Comparison of ENCODE assay signal across 7 mouse cellular contexts in the genomic region with DNA sequence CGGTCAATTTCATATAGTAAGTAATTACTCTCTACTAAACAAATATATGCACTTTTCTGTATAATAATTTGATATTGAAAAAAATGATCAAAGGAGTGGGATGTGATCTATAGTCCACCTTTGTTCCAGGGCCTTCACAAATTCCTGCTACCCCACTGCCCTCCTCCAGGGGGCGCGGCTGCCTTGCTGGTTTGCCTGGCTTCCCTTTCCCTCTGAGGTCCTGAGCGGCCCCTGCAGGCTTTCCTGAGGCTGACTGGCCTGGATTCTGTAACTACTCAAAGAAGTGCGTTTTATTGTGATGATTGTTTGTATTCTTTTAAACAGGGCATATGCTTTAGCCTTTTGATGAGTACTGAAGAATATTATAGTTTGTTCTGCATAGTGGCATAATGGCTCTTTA.
DNase-seq lines count a peak whose midpoint lies in the region; ATAC-seq and TF ChIP-seq lines count a peak whose summit lies in the region.

No protein-coding gene starts in this region.

- no peaks in the 10 kb centered on the region for H3K27me3 ChIP-seq in embryonic facial prominence, embryonic 12.5 days
- H3K27me3 ChIP-seq in hindbrain, embryonic 13.5 days: no peaks in the 10 kb centered on the region
- no peaks in the 10 kb centered on the region for H3K27me3 ChIP-seq in small intestine, adult 2 months (ENCODE audit: control insufficient read depth, insufficient read depth, low read length)

- 0 out of 2 replicates have a peak, but pooled peaks cover 3% of the 10 kb centered on the region for H3K4me1 ChIP-seq in embryonic facial prominence, embryonic 12.5 days
- no peaks in the 10 kb centered on the region for H3K4me1 ChIP-seq in hindbrain, embryonic 13.5 days (replicated peaks)
- H3K4me1 ChIP-seq in small intestine, adult 2 months (ENCODE audit: control insufficient read depth, insufficient read depth, insufficient read length, low read length): no peaks in the 10 kb centered on the region

- no peak overlapping the region for H3K27ac ChIP-seq in embryonic facial prominence, embryonic 12.5 days
- no peak overlapping the region for H3K27ac ChIP-seq in hindbrain, embryonic 13.5 days
- H3K27ac ChIP-seq in small intestine, adult 2 months (ENCODE audit: insufficient read depth, low read depth, low read length): no peak overlapping the region

- DNase-seq in Muller cell, postnatal 12 days (ENCODE audit: inconsistent ontology term): peak; percentile 74
- DNase-seq in adrenal gland, postnatal 4 days (ENCODE audit: low spot score in 2 of 2): peak; percentile 27 to 51
- DNase-seq in layer of hippocampus, postnatal 25 days (ENCODE audit: extremely low spot score in 1 of 2, low spot score in 1 of 2): peak; percentile 63 to 77
- peak; percentile 63 for DNase-seq in lung, postnatal 36 days

- no peak overlapping the region for H3K9ac ChIP-seq in embryonic facial prominence, embryonic 12.5 days
- no peak overlapping the region for H3K9ac ChIP-seq in hindbrain, embryonic 13.5 days

- no peak for TF ChIP-seq POLR2A in small intestine, adult 2 months (IDR thresholded peaks at IDR 0.05; ENCODE audit: low read depth, low read length)

- TF ChIP-seq CTCF in small intestine, adult 2 months (IDR thresholded peaks at IDR 0.05; ENCODE audit: extremely low read depth, insufficient read length, insufficient replicate concordance, low read depth, low read length): peak; percentile 85

- no peaks in the 10 kb centered on the region for H3K9me3 ChIP-seq in embryonic facial prominence, embryonic 12.5 days
- H3K9me3 ChIP-seq in hindbrain, embryonic 13.5 days: no peaks in the 10 kb centered on the region

- no peak overlapping the region for H3K4me3 ChIP-seq in embryonic facial prominence, embryonic 12.5 days
- no peak overlapping the region for H3K4me3 ChIP-seq in hindbrain, embryonic 13.5 days
- H3K4me3 ChIP-seq in small intestine, adult 2 months (ENCODE audit: low read depth, low read length): no peak overlapping the region

- ATAC-seq in embryonic facial prominence, embryonic 12.5 days (ENCODE audit: insufficient number of reproducible peaks, insufficient read depth, low FRiP score, low TSS enrichment): 0 out of 2 replicates have a peak, but pooled peaks have one; percentile 52
- 0 out of 2 replicates have a peak, but pooled peaks have one; percentile 61 for ATAC-seq in hindbrain, embryonic 13.5 days (ENCODE audit: low FRiP score)

- H3K36me3 ChIP-seq in embryonic facial prominence, embryonic 12.5 days: no peaks in the 10 kb centered on the region
- no peaks in the 10 kb centered on the region for H3K36me3 ChIP-seq in hindbrain, embryonic 13.5 days
- H3K36me3 ChIP-seq in small intestine, adult 2 months (ENCODE audit: control insufficient read depth, insufficient read depth, low read length): no peaks in the 10 kb centered on the region

- H3K4me2 ChIP-seq in embryonic facial prominence, embryonic 12.5 days (replicated peaks): no peak overlapping the region
- H3K4me2 ChIP-seq in hindbrain, embryonic 13.5 days: no peak overlapping the region

- 14% methylated on average over 5 of the region's 5 CpGs for WGBS in embryonic facial prominence, embryonic 12.5 days
- WGBS in hindbrain, embryonic 13.5 days: 17% methylated on average over 5 of the region's 5 CpGs
- WGBS in small intestine, adult 2 months: 22% methylated on average over 5 of the region's 5 CpGs
